Mouse (Mus musculus) neural tube, embryonic 10.5 days (tissue): ENCODE measurements around the gene Gpr142.

ENCODE experiments used
- DNase-seq: peaks from one replicate; pipeline ENCODE4 v3.0.0-alpha.2; 2017; ENCODE audit warnings: low spot score; ENCODE audit errors: extremely low spot score

Gpr142 gene

DNA sequence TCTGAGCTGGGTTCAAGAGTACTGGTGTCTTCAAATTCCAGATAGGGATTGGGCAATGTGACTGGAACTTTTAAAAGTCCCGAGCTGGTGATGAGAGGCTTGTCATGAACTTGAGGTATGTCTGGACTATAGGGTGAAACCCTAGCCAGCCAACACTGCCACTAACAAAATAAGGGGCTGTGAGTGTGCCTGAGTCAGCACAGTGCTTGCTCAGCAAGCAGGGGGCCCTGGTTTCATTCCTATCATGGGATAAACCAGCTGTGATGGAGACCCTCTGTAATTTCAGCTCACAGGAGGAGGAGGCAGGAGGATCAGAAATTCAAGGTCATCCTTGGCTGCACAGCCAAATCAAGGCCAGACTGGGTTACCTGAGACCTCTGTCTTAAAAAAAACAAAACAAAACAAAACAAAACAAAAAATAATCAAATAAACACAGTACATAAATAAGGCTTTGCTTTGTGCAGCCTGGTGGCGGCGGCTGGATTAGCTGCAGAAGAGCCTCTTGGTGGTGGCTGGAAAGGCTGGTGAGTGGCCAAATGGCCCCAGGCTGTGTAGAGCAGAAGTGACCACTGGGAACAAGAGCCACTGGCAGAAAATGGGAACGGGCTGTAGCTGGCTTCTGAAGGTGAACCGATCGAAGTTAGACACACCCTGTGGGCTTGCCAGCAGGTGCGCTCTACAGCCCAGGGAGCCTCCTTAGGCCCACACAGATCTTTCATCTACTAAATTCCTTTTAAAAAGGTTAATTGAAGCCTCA is 45.9 kb downstream of the Gpr142 start:
- DNase-seq = no peak

DNA sequence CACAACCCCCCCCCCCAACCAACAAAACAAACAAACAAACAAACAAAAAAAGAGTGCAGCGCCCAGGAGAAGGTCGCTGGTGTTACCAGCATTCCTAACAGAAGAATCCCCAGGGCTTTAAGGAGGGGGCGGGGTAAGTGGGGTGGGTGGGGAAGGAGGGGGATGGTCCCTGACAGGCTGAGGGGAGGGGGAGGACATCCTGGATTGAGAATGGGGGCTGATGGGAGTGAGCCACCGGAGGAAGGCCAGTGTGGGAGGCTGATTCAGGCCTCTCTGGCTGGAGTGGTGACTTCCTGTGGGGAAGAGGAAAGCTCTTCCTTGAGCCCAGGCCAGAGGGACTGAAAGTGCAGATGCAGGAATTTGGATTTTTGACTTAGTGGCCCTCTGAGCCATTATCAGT is 47.6 kb downstream of the Gpr142 start:
- DNase-seq = no peak

DNA sequence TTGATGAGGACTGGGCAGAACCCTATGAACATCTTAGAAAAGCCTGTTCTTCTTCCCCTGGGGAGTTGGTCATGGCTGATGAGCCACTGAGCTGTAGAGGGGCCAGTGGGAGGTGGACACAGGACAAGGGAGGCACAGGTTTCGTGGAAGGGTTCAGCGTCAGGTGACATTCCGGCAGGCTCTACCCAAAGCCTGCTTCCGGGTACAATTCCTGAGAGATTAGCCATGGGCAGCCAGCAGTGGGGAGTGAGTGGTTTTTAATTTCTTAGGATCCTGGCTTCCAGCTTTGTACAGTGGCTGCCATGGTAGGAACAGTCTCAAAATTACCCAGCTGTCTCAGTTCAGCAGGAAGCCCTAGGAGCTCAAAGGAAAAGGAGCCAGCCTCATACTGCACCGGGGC is 48.3 kb downstream of the Gpr142 start:
- no peak for DNase-seq

DNA sequence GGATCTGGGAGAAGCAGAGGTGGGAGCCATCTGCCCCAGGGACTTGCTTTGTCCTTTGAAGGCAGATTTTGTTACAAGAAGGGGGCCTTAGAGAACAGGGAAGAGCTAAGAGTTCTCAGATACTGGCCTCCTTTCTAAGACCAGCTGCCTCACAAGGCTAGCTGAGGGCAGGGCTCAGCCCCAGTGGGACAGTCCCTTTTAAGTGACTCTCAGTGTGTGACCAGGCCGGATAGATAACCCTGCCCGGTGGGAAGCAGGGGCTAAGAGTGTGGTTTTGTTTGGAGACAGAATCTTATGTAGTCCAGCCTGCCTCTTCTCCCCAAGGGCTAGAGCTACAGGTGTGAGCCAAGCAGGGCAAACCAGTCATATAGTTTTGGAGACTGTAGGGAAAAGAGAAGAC is 50.8 kb downstream of the Gpr142 start:
- DNase-seq = no peak

DNA sequence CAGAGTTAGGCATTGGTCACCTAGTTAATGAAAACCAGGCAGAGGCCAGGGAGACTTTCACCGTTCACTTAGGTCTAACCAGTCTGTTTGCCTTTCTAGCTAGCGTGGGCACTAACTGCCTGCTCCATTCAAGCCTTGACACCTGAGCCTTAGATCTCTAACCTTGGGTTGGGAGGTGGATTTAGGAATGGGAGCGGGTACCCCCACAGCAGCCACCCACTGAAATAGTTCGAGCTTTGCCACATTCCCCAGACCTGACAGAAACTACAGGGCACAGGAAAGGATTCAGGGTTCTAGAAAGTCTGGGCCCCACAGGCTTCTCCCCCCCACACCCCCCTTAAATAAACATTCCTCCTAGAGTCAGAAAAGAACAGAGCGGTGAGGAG is 51.3 kb downstream of the Gpr142 start:
- DNase-seq = peak; percentile 29

DNA sequence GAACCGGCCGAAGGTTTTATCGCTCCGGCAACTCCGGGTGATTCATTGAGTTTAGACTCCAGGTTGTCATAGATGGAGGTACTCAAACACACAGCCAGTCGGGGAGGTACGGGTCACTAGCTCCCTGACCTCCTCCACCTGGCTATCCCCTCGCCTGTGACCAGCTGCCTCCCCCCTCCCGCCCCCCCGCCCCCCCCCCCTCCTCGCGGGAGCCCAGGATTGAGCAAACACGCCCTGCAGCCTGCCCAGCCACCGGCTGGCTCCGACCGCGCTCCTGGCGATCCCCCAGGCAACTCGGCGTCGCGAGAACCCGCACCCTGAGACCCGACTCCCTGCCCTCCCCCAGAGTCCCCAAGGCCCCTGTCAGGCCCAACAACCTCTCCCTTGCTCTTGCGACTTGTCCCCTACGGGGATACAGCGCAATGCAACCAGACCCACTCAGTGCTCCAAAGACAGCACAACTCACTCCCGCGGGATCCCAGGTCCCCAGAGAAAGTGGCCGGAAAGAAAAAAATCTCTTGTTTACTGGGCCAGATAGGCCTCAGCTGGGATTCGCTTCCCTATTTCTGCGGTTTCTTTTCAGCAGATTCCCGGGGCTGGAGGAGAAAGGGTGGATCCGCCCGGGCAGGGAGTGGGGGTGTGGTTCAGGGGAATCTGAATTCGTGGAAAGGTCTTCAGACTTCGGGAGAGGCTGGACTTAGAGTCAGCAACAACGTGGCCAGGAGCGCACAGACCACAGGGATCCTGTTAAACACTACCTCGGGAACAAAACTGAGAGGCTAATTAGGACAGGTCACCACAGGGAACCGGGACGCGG is 51.9 kb downstream of the Gpr142 start, which contains the start of gene Gprc5c:
Gprc5c (plus strand) TSS at position 701 of the 817 bp plus-strand sequence.
- peak; percentile 71 for DNase-seq

DNA sequence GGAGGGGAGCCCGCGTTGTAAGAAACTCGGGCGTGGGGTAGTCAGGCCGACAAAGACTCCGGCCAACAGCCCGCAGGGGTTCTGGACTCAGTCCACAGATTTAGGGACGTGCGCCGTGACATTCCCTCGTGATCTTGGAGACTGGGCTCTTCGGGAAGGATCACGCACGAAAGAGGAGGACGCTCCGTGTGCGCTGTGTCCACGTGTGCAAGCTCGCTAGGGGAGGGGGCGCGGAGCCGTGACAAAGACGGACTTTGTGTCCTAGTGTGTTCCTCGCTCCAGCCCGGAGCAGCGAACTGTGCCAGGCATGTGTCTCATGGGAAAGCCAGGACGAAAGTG is 52.5 kb downstream of the Gpr142 start:
- DNase-seq = no peak

DNA sequence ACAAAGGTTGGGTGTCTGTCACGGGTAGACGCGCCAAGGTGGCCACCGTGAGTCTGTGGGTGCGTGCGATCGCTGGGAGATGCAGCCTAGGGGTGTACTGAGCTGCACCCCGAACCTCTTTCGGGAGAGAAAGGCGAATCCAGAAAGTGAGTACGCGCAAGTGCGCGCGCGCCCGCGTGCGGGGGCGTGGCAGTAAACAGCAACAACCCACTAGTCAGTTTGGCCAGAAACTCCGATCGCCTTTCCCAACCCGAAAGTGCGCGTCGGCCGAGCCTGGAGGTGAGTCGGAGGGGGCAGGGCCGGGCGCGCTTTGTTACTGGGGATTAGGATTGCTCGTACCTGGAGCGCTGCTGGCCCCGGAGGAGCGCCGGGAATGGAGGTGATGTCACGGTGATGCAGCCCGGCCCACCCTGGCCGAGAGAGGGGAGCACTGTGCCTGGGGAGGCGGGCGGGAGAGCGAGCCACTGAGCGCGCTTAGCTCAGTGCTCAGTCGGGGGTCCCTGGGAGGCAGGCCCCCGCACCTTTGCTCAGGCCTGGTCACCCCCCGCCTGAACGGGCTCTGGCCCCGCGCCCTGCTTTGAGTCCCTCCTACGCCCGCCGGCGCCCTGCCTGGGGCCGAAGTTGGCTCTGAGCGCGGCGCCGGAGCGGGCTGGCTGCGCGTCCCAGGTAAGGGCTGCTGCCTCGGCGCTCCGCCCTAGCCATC is 53.0 kb downstream of the Gpr142 start:
- DNase-seq = peak; percentile 68

DNA sequence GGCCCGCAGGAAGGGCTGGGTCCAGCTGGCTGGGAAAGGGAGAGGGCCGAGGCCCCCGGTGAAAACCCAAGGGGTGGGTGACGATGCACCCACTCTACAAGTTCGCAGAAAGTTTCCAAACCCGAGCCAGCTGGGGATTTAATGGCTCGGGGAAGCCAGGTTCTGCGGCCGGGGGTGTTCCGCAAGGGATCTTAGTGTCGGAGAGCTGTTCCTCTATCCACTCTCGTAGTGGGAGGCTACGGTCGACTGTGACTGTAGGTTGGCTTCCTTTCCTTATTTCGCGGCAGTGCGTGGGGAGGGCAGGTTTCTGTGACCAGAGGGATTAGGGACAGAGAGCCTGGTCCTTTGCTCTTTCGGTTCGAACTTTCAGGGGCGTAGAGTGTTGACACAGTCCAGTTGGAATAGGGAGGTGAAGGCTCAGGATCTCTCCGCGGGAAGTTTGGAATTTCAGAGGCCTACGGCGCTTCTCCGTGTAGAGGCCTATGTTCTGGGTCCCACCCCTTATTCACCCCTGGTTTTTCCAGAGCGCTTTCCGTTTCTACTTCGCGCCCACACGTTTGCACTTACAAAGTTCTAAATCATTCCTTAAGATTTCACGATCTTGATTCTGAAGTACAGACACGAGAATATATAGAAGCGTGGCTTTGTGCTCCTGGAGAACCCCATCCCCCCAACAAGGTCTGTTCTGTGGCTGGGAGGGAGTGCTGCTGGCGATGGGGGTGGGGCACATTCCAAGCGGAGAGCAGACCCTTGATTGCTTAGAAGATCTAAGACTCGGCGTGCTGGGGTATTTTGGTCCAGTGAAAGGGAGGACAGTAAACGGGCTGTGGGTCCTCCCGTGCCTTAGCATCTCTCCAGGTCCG is 53.8 kb downstream of the Gpr142 start:
- DNase-seq = peak; percentile 73

DNA sequence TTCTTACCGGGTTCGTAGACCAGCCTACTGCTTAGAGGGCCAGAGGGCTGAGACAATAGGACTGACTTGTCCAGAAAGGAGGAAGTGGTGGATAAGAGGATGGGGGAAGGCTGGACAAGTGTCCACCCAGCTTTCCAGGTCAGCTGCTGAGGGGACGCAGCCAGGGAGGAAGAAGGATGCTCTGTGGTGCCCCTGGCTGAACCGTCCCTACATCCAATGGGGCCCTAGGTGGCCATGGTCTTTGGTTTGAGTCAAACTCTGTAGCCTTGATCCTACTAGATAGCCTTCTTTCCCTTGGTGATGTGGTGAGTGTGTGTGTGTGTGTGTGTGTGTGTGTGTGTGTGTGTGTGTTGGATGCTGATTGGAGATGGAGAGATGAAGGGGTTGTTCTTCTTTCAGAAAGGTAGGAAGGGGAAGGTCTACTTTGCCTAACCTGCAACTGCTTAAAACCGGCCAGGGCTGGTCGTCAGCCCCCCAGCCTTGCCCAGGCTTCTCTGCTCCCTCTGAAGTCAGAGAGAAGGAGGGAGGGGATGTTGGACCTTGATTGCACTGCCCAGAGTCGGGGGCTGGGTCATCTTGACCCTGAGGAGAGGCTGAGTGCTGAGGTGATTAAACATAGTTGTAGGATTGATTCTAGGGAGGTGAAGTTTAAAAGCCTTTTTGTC is 54.6 kb downstream of the Gpr142 start:
- DNase-seq = no peak

DNA sequence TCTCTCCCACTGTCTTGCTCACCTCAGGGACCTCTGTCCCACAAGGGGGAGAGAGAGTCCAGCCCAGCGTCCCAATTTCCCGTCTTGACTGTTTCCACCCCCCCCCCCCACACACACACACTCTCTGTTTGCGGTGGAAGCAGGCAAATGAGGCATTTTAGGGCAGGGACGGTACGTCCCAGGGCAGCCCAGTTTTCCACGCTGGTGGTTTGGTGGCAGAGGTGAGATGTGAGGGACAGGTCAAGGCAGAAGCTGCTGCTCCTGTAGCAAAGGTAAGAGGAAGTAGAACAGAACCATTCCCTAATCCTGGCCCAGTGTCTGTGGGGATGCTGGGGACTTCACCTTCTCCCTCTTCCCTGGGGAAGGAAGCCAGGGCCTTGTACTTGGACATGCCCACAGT is 55.9 kb downstream of the Gpr142 start:
- DNase-seq = no peak

DNA sequence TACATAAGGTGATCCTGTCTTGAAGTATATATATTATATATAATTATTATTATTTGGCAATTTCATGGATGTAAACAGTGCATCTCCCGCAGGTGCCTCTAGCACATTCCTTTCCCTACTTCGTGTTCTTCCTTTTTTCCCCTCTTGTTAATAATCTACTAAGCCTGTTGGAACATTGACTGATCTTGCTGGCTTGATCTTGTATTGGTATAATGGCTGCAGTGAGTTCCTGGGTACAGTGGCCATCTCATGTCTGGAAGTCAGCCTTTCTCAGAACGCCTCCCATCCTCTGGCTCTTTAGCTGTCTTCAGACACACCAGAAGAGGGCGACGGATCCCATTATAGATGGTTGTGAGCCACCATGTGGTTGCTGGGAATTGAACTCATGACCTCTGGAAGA is 57.4 kb downstream of the Gpr142 start:
- no peak for DNase-seq
